Comparison of ENCODE assay signal across 7 mouse cellular contexts in the genomic region with DNA sequence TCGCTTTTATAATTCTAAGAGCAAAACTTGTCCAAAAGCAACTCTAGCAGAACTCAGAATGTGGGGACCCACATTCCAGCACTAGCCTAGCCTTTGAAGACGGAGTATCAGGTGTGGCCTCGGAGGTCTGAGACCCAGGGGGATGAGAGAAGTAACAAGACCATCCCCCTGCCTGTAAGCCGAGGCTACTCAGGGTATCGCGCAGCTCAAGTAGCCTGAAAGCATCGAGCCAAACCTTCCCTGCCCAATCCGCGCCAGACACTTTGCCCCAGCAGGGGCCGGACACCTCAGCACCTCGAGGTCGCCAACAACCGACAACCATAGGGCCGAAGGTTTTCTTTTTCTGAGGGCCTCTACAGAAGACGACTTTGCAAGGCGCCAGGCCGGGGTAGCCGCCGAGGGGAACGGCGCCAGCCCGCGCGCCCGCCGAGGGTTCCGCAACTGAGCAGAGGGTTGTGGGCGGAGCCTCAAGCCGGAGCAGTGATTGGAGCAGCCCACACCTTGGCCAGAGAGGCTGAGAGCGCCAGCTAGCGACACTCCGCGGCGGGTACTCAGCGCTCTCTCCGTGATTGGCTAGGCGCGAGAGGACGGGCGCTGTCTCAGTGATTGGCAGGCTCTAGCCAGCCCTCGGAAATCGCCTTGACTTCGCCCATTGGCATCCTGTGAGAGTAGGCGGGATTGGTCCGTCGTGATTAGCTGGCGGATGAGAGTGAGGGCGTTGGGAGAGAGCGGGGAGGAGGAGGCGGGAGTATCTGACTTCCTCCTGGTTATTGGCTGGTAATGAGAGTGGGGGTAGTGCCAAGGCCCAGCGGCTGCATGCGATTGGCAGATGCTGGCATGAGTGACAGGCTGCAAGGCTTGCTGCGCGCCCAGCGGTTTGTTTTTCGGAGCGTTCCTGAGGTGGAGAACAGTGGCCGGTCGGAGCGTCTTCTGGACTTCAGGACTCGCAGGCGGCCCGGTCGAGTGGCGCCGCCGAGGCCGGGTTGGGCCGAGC. TPM values are rescaled to one million over a fixed set of nuclear protein-coding genes. Genes with fewer than 3 reads are reported as not detected.
A peak's percentile ranks its signal among the peaks of the same experiment; 100 is the strongest.
DNase-seq lines count a peak whose midpoint lies in the region; ATAC-seq lines count a peak whose summit lies in the region.

A gene (plus strand): TSS at position 906 of the 994 bp plus-strand sequence.

- peaks cover 9% of the 10 kb centered on the region; the same call in 1 of the 2 replicates for H3K4me1 ChIP-seq in intestine, embryonic 16.5 days (ENCODE audit: control insufficient read depth, insufficient read depth, low read length)
- peaks cover 4% of the 10 kb centered on the region for H3K4me1 ChIP-seq in midbrain, embryonic 11.5 days (ENCODE audit: control insufficient read depth, insufficient read depth, low read length)

- DNase-seq in adrenal gland, adult 8-10 months: peak; percentile 100
- DNase-seq in embryo, embryonic 9.5 days (ENCODE audit: extremely low spot score): peak; percentile 97
- peak; percentile 91 to 98 for DNase-seq in gastrocnemius, postnatal 4 days (ENCODE audit: low spot score in 2 of 2)
- peak; percentile 99 for DNase-seq in left cerebral cortex, postnatal 36 days (ENCODE audit: low spot score in 2 of 2)
- DNase-seq in midbrain, embryonic 11.5 days (ENCODE audit: low spot score, missing footprints): peak; percentile 99
- peak; percentile 100 for DNase-seq in skeletal muscle tissue, adult 2 months (ENCODE audit: low read depth, low spot score)

- ATAC-seq in intestine, embryonic 16.5 days: peak; percentile 99
- ATAC-seq in midbrain, embryonic 11.5 days (ENCODE audit: low FRiP score): peak; percentile 98

- peak within 1 kb of the TSS; percentile 94 for H3K9ac ChIP-seq in intestine, embryonic 16.5 days (ENCODE audit: low read depth, low read length)
- H3K9ac ChIP-seq in midbrain, embryonic 11.5 days (ENCODE audit: low read length): peak within 1 kb of the TSS; percentile 89

- intact Hi-C loops in left cerebral cortex, postnatal 36 days (cut with DNase I): loop anchor here (2.0 kb wide), 1 partner anchor 77 kb away; a partner anchor contains a TSS

- WGBS in intestine, embryonic 16.5 days: under 1% methylated on average over 69 of the region's 69 CpGs
- under 1% methylated on average over 69 of the region's 69 CpGs for WGBS in midbrain, embryonic 11.5 days

- peak within 1 kb of the TSS; percentile 96 for H3K4me3 ChIP-seq in intestine, embryonic 16.5 days (ENCODE audit: low read length)
- H3K4me3 ChIP-seq in midbrain, embryonic 11.5 days (ENCODE audit: low read depth, low read length): peak within 1 kb of the TSS; percentile 67

- no peaks in the 10 kb centered on the region for H3K36me3 ChIP-seq in intestine, embryonic 16.5 days (ENCODE audit: control insufficient read depth, insufficient read depth, low read length)
- no peaks in the 10 kb centered on the region for H3K36me3 ChIP-seq in midbrain, embryonic 11.5 days (ENCODE audit: control insufficient read depth, insufficient read depth, low read length)

- no peaks in the 10 kb centered on the region for H3K27me3 ChIP-seq in intestine, embryonic 16.5 days (replicated peaks; ENCODE audit: control insufficient read depth, insufficient read depth, low read length)
- no peaks in the 10 kb centered on the region for H3K27me3 ChIP-seq in midbrain, embryonic 11.5 days (ENCODE audit: control insufficient read depth, insufficient read depth, low read length)

- H3K4me2 ChIP-seq in intestine, embryonic 16.5 days (ENCODE audit: low read depth, low read length): peak within 1 kb of the TSS; percentile 84
- peak within 1 kb of the TSS; percentile 54 for H3K4me2 ChIP-seq in midbrain, embryonic 11.5 days

- peak within 1 kb of the TSS; percentile 98 for H3K27ac ChIP-seq in intestine, embryonic 16.5 days (ENCODE audit: low read length)
- peak within 1 kb of the TSS; percentile 95 for H3K27ac ChIP-seq in midbrain, embryonic 11.5 days (ENCODE audit: low read depth, low read length)

- no peaks in the 10 kb centered on the region for H3K9me3 ChIP-seq in intestine, embryonic 16.5 days (ENCODE audit: control insufficient read depth, low read length)
- no peaks in the 10 kb centered on the region for H3K9me3 ChIP-seq in midbrain, embryonic 11.5 days (ENCODE audit: control insufficient read depth, low read length)

RNA-seq across cellular contexts. Expression of the gene that starts here (rescaled TPM):
- 10 to 100 TPM; 41.7 to 58.2 (median 47.2) TPM for total RNA-seq in adrenal gland, adult 8-10 months (2022)
- 10 to 100 TPM; 45.9 to 47.1 TPM for total RNA-seq in gastrocnemius, postnatal 4 days (2021)
- polyA plus RNA-seq in intestine, embryonic 16.5 days (2015; fragmentation: Nextera tagmentation; extraction: Ambion mirVana): 5.7 and 6.1 TPM in 2 replicates
- total RNA-seq in left cerebral cortex, postnatal 36 days (2021): 10 to 100 TPM; 26.9 to 28.4 TPM
- 14.9 and 16.8 TPM in 2 replicates for polyA plus RNA-seq in midbrain, embryonic 11.5 days (2014; fragmentation: Nextera tagmentation; extraction: Ambion mirVana)

Comparison
In these comparisons a context has a peak if more than half of its experiments do, and no peak if none do; other contexts are left out.
1. Peak in every context shown above with its lines: DNase-seq, ATAC-seq, H3K4me3 ChIP-seq and H3K27ac ChIP-seq.